Mouse (Mus musculus): Measurements from ENCODE around the gene Ckap5. TPM values are rescaled to one million over a fixed set of nuclear protein-coding genes. Genes with fewer than 3 reads are reported as not detected.

Ckap5 gene
- total and polyA plus RNA-seq, 3 experiments = 7.4 to 52.2 (median 47.1) TPM

DNA sequence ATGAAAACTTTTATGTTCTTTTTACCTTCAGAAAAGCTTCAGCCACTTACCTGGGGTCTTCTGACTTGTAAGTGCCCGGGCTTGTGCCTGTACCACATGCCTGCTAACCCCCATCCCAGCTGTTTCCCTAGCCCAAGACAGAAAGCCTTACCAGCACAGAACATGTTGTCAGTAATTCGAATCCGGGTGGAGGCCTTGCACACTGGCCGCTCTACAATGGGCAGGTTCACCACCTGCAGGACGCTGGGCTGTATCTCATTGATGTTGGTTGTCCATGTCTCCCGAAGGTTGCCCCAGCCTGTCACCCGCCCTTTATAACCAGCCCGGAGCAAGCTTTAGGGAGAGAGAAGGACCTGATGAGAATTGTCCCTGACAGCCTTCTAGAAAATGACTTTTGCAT is 101.6 kb downstream of the Ckap5 start:
- Histone ChIP-seq H3K27ac (no peak overlapping the region), H3K4me1 (ENCODE audit: control insufficient read depth, insufficient read depth, low read length) (no peaks in the 10 kb centered on the region), H3K4me3 (no peak overlapping the region), H3K36me3 (ENCODE audit: control insufficient read depth, insufficient read depth, low read length) (no peaks in the 10 kb centered on the region), H3K79me2 (replicated peaks; ENCODE audit: control insufficient read depth, insufficient read depth, low read length) (no peaks in the 10 kb centered on the region), H3K9ac (ENCODE audit: low read depth, low read length) (no peak overlapping the region), H3K27me3 (ENCODE audit: control insufficient read depth, insufficient read depth, low read length) (no peaks in the 10 kb centered on the region)
- intact Hi-C loops (cut with DNase I) = no loop called here
- DNase-seq = no peak
- 91% methylated on average over 8 of the region's 8 CpGs for WGBS
- TF ChIP-seq POLR2A (IDR thresholded peaks at IDR 0.05; ENCODE audit: insufficient read depth, low read depth, low read length) (no peak), CTCF (IDR thresholded peaks at IDR 0.05) (no peak), EP300 (IDR thresholded peaks at IDR 0.05; ENCODE audit: insufficient read depth, low read depth, low read length) (no peak)

- no peak overlapping the region for H3K27ac ChIP-seq
- intact Hi-C loops (cut with DNase I) = no loop called here
- no peaks in the 10 kb centered on the region for H3K27me3 ChIP-seq (ENCODE audit: control insufficient read depth, insufficient read depth, low read length)
- no peaks in the 10 kb centered on the region for H3K36me3 ChIP-seq (ENCODE audit: control insufficient read depth, insufficient read depth, low read length)
- H3K4me1 ChIP-seq (ENCODE audit: control insufficient read depth, insufficient read depth, low read length) = no peaks in the 10 kb centered on the region
- TF ChIP-seq POLR2A (IDR thresholded peaks at IDR 0.05; ENCODE audit: insufficient read depth, low read depth, low read length) (no peak), CTCF (IDR thresholded peaks at IDR 0.05) (no peak), EP300 (IDR thresholded peaks at IDR 0.05; ENCODE audit: insufficient read depth, low read depth, low read length) (no peak)
- 76% methylated on average over 18 of the region's 18 CpGs for WGBS
- DNase-seq = no peak
- no peak overlapping the region for H3K9ac ChIP-seq (ENCODE audit: low read depth, low read length)
- H3K79me2 ChIP-seq (replicated peaks; ENCODE audit: control insufficient read depth, insufficient read depth, low read length) = no peaks in the 10 kb centered on the region
- no peak overlapping the region for H3K4me3 ChIP-seq
Observed at GRCm38 (mm10) chr2:91629682-91630081, 103.1 kb downstream of the Ckap5 start.

DNA sequence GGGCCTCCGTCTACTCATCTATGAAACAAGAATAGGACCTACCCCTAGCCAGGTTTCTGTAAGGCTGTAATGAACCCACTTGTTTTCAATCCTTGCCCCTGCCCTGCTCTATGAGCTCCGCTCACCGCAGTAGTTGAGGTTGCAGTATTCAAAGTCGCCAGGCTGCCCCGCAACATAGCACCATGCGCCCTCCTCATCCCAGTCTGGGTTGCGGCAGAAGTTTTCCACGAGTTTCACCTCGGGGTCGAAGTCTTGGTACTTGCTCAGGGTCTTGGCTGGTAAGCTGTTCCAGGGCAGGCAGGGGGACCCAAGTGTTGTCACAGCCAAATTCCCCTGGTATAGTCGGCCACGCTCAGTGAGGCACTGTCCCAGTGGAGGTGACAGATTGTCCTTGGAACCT is 103.8 kb downstream of the Ckap5 start:
- intact Hi-C loops (cut with DNase I) = no loop called here
- TF ChIP-seq CTCF (IDR thresholded peaks at IDR 0.05) = no peak
- TF ChIP-seq EP300 (IDR thresholded peaks at IDR 0.05; ENCODE audit: insufficient read depth, low read depth, low read length) = no peak
- TF ChIP-seq POLR2A (IDR thresholded peaks at IDR 0.05; ENCODE audit: insufficient read depth, low read depth, low read length) = no peak
- no peak overlapping the region for H3K9ac ChIP-seq (ENCODE audit: low read depth, low read length)
- no peaks in the 10 kb centered on the region for H3K36me3 ChIP-seq (ENCODE audit: control insufficient read depth, insufficient read depth, low read length)
- no peak overlapping the region for H3K27ac ChIP-seq
- H3K27me3 ChIP-seq (ENCODE audit: control insufficient read depth, insufficient read depth, low read length) = no peaks in the 10 kb centered on the region
- 87% methylated on average over 12 of the region's 12 CpGs for WGBS
- DNase-seq = no peak
- H3K4me1 ChIP-seq (ENCODE audit: control insufficient read depth, insufficient read depth, low read length) = no peaks in the 10 kb centered on the region
- H3K79me2 ChIP-seq (replicated peaks; ENCODE audit: control insufficient read depth, insufficient read depth, low read length) = no peaks in the 10 kb centered on the region
- no peak overlapping the region for H3K4me3 ChIP-seq

DNA sequence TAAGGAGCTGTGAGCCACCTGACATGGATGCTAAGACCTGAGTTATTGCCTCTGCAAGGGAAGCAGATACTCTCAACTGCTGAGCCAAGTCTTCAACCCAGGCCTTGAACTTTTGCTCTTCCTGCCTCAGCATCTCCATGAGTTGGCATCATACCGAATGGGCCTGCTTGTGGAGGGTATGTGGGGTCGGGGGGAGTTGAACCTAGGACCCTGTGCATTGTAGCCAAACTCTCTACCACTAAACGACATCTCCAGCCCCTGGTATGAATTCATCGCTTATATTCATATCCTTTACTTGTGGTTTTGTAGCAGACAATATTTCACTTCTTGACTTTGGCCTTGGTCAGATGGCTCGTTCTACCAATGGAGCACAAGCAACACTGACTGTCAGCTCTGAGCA is 105.3 kb downstream of the Ckap5 start:
- TF ChIP-seq CTCF (IDR thresholded peaks at IDR 0.05) = no peak
- no peak for TF ChIP-seq EP300 (IDR thresholded peaks at IDR 0.05; ENCODE audit: insufficient read depth, low read depth, low read length)
- no peak for TF ChIP-seq POLR2A (IDR thresholded peaks at IDR 0.05; ENCODE audit: insufficient read depth, low read depth, low read length)
- no peak for DNase-seq
- Histone ChIP-seq H3K27me3 (ENCODE audit: control insufficient read depth, insufficient read depth, low read length) (no peaks in the 10 kb centered on the region), H3K36me3 (ENCODE audit: control insufficient read depth, insufficient read depth, low read length) (no peaks in the 10 kb centered on the region), H3K9ac (ENCODE audit: low read depth, low read length) (no peak overlapping the region), H3K4me3 (no peak overlapping the region), H3K27ac (no peak overlapping the region), H3K79me2 (replicated peaks; ENCODE audit: control insufficient read depth, insufficient read depth, low read length) (no peaks in the 10 kb centered on the region), H3K4me1 (ENCODE audit: control insufficient read depth, insufficient read depth, low read length) (no peaks in the 10 kb centered on the region)
- intact Hi-C loops (cut with DNase I) = no loop called here
- WGBS = 85% methylated on average over 5 of the region's 5 CpGs

GRCm38 (mm10) chr2:91632316-91632715 is 105.8 kb downstream of the Ckap5 start:
- H3K4me3 ChIP-seq = no peak overlapping the region
- H3K36me3 ChIP-seq (ENCODE audit: control insufficient read depth, insufficient read depth, low read length) = no peaks in the 10 kb centered on the region
- intact Hi-C loops (cut with DNase I) = no loop called here
- TF ChIP-seq CTCF (IDR thresholded peaks at IDR 0.05) (no peak), POLR2A (IDR thresholded peaks at IDR 0.05; ENCODE audit: insufficient read depth, low read depth, low read length) (no peak), EP300 (IDR thresholded peaks at IDR 0.05; ENCODE audit: insufficient read depth, low read depth, low read length) (no peak)
- no peaks in the 10 kb centered on the region for H3K79me2 ChIP-seq (replicated peaks; ENCODE audit: control insufficient read depth, insufficient read depth, low read length)
- no peak overlapping the region for H3K9ac ChIP-seq (ENCODE audit: low read depth, low read length)
- H3K27ac ChIP-seq = no peak overlapping the region
- H3K4me1 ChIP-seq (ENCODE audit: control insufficient read depth, insufficient read depth, low read length) = no peaks in the 10 kb centered on the region
- WGBS = 67% methylated on average over 5 of the region's 5 CpGs
- no peaks in the 10 kb centered on the region for H3K27me3 ChIP-seq (ENCODE audit: control insufficient read depth, insufficient read depth, low read length)
- no peak for DNase-seq

DNA sequence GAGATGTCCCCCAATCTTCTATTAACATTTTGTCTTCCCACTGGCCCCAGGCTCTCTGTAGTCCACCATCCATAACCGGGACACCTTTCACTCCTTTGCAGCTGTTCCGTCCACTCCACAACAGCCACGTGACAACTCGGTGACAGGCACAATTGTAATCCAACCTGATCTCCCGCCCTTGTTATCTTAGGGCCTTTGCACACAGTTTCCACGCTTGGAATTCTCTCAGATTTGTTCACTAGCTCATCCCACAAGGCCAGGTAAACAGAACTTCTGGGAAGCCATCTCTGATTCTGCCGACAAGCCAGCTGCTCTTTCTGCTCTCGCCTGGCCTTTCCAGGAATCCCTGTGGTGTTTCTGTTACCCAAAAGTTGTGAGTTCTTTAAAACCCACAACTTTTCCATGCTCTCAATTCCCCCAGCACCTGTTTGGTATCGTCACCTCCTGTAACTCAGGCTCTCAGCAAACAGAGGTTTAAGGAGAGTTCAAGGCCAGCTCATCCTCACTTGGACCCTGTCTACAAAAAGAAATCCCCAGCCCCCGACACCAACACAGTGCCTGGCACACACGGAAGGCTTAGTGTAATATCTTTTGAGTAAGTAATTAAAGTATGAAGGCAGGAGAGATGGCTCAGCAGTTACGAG is 106.9 kb downstream of the Ckap5 start:
- WGBS = 68% methylated on average over 12 of the region's 12 CpGs
- no peaks in the 10 kb centered on the region for H3K36me3 ChIP-seq (ENCODE audit: control insufficient read depth, insufficient read depth, low read length)
- intact Hi-C loops (cut with DNase I) = no loop called here

More for the DNA sequence above, 106.9 kb downstream of the Ckap5 start:
- Histone ChIP-seq H3K27ac (no peak overlapping the region), H3K27me3 (ENCODE audit: control insufficient read depth, insufficient read depth, low read length) (no peaks in the 10 kb centered on the region), H3K4me3 (no peak overlapping the region), H3K4me1 (ENCODE audit: control insufficient read depth, insufficient read depth, low read length) (no peaks in the 10 kb centered on the region), H3K79me2 (replicated peaks; ENCODE audit: control insufficient read depth, insufficient read depth, low read length) (no peaks in the 10 kb centered on the region), H3K9ac (ENCODE audit: low read depth, low read length) (no peak overlapping the region)
- TF ChIP-seq POLR2A (IDR thresholded peaks at IDR 0.05; ENCODE audit: insufficient read depth, low read depth, low read length) (no peak), EP300 (IDR thresholded peaks at IDR 0.05; ENCODE audit: insufficient read depth, low read depth, low read length) (no peak), CTCF (IDR thresholded peaks at IDR 0.05) (no peak)
- DNase-seq = no peak
